Mouse (Mus musculus) brain, embryonic 14.5 days (tissue): ENCODE results near the gene Ccdc113. TPM values are rescaled to one million over a fixed set of nuclear protein-coding genes. Genes with fewer than 3 reads are reported as not detected.

Experiments
- DNase-seq: peaks from one replicate; pipeline ENCODE4 v3.0.0-alpha.2; 2011; ENCODE audit warnings: low read depth
- CTCF ChIP-seq: fragments of 200-500 bp; IDR thresholded peaks from 2 replicates; pipeline ENCODE4 v1.5.1; 2012; ENCODE audit warnings: inconsistent platforms, mild to moderate bottlenecking, moderate library complexity, borderline replicate concordance; ENCODE audit not compliant: insufficient read depth, insufficient read length; ENCODE audit errors: extremely low read depth
- POLR2A ChIP-seq: fragments of 200-500 bp; IDR thresholded peaks from 2 replicates; pipeline ENCODE4 v1.6.1; 2012; ENCODE audit warnings: mild to moderate bottlenecking, inconsistent platforms, borderline replicate concordance; ENCODE audit not compliant: poor library complexity, insufficient read depth, insufficient read length, severe bottlenecking; ENCODE audit errors: extremely low read depth
- polyA plus RNA-seq: library from polyadenylated mRNA; depleted of rRNA; stranded (reverse); fragments of >200 nt; gene quantifications from 2 replicates; pipeline ENCODE4 v1.2.3, GENCODE M21; 2012; rRNA removed

Gene Ccdc113
- polyA plus RNA-seq: 0.82 and 1.4 TPM in 2 replicates

DNA sequence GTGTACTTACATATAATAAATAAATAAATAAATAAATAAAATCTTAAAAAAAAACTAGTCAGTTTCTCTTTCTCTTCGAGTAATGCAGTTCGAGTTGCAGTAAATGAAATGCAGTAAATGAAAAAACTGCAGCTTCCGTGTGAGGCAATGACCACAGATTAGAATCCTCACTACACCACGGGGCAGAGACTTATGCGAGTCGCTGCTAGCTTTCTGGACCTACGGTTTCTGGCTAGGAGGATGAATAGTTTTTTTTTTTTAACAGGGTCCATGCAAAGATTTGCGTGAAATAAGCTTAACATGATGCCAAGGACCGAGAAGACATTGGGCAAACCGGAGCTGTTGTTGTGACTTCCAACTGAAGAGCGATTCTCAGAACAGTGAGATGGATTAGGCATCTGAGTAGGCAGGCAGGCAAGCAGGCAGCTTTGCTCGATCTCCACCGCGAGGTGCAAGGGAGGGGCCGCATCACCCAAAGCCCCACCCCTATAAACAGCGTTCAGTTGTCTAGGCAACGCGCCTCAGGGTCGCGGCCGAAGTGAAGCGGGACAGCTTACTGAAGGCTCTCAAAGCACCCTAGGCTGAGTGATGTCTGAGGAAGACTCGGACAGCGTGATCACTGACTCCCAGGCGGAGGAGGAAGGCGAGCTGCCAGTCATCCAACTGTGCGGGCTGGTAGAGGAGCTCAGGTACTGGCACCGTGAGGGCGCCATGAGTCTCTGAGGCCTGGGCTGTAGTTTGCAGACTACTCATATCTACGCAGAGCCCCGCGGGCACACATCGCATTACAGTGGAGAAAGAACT lies at the start of gene Ccdc113:
Gene Ccdc113 (plus strand): TSS at position 502 of the 804 bp plus-strand sequence.
- no peak for TF ChIP-seq CTCF
- TF ChIP-seq POLR2A: no peak
- DNase-seq: peak; percentile 84

DNA sequence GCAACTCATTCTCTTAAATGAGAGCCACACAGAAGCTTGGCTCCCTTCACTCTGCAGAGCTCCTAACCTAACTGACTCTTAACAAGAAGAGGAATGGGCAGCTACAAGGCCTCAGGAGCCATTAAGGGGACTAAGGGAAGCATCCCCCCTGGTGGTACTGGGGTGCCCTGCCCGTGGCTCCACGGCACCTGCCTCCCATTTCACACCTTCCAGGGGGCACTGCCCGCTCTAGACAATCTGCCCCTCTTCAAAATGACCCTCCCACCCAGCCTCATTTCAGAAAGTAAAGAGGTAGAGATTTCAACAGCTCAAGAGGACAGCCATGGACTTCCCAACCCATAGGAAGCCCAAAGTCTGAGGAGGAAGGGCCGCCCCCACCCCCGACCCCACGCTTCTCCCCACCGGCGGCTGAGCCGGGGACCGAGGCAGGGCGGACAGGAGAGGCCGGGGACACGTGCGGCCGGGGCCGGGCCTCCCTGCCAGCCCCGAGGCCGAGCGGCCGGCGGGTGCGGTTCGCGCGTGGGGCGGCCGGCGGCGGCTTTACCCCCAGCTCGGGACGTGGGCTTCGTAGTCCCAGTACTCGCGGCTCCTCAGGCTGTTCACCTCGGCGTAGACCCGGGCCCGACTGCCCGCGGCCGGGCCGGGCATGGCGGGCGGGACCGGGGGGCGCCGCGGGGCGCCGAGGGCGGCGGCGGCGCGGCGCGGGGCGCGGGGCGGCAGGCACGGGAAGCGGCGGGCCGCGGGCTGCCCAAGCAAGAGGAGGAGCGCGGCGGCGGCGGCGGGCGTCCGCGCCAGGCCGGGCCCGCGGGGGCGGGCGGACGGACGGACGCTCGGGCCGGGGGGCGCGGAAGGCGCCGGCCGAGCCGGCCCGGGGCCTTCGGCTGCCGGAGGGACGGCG lies 45.8 kb upstream of the Ccdc113 start:
- TF ChIP-seq POLR2A: no peak
- TF ChIP-seq CTCF: no peak
- DNase-seq: no peak

DNA sequence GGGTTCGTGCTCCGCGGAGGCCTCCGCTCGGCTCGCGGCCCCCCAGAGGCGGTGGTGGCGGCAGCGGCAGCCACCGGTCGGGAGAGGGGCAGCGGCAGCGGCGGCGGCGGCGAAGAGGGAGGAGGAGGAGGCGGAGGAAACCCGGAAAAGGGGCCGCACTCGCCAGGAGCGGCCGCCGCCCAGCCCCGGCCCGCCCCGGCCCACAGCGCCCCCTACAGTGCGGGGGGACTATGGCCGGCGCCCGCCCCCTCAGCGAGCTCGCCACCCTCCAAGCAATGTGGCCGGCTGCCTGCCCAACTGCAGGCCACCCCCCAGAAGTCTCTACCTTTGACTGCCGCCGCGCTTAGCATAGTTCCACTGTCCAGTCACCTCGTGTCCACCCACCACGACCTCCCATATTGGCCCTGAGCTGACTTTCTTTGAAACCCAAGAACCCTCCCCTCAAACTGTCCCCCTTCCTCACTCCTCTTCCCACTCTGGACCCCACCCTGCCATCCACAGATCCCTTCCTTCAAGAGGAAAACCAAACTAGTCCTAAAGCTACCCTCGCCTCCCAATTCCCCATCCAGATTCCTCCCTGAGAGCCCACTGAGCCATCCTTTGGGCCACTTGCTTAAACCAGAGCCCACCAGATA lies 45.1 kb upstream of the Ccdc113 start:
- peak; percentile 87 for DNase-seq
- TF ChIP-seq POLR2A (no peak), CTCF (peak; percentile 75)

DNA sequence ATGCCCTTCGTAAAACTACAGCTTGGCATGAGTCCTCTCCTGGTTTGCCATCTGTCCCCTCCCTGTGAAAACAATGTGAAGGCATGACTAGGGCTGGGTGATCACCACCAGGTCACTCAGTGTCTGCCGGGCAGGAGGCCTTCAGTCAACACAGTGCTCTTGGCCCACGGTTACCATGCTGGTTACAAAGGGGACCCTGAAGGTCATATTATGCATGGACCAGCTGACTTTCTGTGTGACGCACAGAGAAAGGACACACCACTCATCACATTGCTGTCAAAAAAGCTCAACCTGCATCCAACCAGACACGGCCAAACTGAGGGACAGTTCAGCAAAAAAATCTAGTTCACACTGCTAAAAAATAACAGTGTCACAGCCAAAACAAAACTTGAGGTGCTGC lies 43.9 kb upstream of the Ccdc113 start, which contains the start of gene Csnk2a2:
Gene Csnk2a2 (minus strand): TSS at position 34 of the 400 bp plus-strand sequence.
- TF ChIP-seq POLR2A: no peak
- no peak for TF ChIP-seq CTCF

DNA sequence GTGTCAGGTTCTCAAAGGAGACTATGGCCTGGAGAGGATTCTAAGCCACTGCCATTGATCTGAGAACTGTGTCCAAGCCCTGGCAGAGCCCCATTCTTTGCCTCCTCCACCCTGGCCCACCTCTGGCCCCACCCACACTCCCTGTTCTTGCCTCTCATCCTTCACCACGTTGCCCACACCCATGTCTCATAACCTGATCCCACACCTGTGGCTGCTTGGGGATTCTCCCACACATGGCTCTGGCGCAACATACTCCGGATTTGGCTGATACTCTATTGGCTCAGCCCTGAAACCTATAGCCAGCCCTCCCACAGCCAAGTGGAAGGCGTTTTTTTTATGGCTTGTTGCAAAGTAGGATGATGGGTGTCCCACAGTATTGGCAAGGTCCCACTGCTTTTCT lies 41.8 kb upstream of the Ccdc113 start:
- TF ChIP-seq CTCF: no peak
- TF ChIP-seq POLR2A: no peak
- DNase-seq: no peak

More for the DNA sequence above, 43.9 kb upstream of the Ccdc113 start, which contains the start of gene Csnk2a2:
- no peak for DNase-seq

DNA sequence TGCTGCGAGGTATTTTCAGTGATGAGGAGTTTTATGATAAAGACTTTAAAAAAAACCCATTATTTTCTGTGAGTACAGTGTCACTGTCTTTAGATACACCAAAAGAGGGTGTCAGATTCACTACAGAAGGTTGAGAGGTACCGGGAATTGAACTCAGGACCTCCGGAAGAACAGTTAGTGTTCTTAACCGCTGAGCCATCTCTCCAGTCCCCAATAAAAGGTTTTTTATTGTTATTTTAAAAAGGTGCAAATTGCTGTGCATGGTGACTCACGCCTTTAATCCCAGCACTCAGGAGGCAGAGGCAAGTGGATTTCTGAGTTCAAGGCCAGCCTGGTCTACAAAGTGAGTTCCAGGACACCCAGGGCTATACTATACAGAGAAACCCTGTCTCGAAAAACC lies 38.4 kb upstream of the Ccdc113 start:
- no peak for DNase-seq
- TF ChIP-seq POLR2A: no peak
- no peak for TF ChIP-seq CTCF

DNA sequence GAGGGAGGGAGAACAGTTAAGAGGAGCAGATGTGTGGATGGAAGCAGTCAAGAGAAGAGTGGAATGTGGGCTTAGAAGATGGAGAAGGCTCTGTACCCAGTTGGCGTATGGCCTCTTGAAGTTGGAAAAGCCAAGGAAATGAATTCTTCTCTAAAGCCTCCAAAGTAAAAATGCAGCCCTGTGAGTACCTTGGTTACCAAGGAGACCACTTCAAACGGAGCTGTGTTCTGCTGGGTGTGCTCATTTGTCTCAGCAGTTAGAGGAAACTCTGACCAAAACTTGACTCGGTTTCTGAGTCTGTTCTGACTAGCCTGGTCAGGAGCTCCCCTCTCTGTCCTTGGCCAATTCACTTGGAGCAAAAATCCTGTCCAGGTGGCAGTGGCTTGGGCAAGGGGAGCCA lies 37.5 kb upstream of the Ccdc113 start:
- no peak for DNase-seq
- TF ChIP-seq POLR2A: no peak
- TF ChIP-seq CTCF: no peak

DNA sequence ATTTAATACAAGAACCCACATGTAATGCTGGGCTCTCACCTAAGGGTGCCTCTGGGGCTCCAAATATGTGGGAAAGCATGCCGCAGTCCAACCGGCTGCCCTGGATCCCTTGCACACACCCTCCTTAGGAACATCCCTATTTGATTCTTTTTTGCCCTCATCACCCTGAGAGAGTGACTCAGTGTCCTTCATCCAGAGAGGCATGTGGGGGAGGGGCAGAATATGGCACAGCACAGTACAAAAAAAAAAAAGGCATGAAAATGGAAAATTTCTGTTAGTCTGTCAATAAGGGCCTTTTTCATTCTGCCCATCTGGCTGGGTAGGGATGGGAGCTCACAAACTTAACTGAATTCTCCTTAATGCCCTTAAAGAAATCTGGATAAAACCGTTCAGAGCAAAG lies 36.1 kb upstream of the Ccdc113 start:
- no peak for DNase-seq
- TF ChIP-seq POLR2A: no peak
- TF ChIP-seq CTCF: no peak

DNA sequence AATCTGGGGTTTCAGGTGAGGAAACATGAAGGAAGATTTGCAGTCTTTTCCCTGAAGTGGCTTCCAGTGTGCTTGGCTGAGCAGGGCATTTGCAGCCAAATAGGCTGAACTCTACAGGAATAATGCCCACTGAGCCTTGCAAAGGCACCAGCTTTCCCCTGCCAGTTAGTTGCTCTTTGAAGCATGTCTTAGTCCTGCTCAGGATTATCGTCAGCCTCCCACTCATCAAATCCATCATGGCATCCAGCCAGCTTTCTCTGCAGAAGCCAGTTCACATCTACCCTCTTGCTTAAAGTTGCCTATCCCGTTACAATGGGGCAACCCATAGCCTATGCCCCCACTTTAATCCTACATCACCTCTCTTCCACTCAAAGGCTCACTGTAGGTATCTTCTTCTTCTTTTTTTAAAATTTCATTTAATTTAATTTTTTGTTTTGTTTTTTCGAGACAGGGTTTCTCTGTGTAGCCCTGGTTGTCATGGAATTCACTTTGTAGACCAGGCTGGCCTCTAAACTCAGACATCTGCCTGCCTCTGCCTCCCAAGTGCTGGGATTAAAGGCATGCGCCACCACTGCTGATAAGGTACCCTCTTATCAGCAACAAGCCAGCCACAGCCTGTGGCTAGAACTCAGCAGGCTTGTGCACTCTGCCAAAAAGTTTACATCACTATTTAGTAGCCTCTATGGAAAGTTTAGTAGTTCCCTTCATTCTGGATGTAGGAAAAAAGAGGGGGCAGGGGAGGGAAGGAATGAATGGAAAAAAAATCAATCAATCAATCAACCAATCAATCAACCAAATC lies 34.4 kb upstream of the Ccdc113 start:
- TF ChIP-seq POLR2A (no peak), CTCF (no peak)
- DNase-seq: peak; percentile 45

DNA sequence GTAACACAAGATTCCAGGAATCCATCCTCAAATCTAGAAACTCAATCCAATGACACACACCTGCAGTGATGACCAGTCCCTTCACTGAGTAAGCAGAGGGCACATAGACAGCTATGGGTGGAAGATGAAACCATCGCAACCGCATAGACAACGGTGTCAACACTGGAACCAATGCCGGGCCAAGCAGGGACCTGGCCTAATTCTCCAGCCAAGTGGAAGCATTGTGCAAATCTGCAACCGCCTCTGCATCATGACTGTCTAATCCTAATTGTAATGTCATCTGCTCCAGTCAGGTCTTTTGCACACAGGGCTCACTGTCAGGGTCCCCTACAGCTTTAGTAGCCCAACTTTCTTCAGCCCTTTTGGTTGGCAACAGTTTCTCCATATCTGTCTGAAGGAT lies 33.4 kb upstream of the Ccdc113 start:
- no peak for TF ChIP-seq POLR2A
- TF ChIP-seq CTCF: no peak
- no peak for DNase-seq

DNA sequence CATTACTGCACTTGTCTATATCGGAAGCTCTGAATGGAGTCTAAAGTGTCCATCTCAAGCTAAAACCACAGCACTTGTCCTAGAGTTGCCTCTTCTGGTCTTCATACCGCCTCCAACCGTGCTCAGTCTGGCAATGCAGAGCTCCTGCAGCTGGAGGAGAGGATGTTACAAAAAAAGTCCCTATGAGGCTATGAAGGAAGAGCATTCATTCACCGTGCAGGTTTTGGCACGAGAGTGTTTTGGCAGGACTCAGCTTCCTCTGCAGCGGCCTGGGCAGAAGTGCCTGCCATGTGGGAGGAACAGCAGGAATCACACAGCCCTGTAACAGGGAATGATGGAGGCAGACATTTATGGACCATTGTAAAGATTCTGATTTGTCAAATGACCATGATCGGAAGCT lies 31.5 kb upstream of the Ccdc113 start:
- no peak for TF ChIP-seq CTCF
- TF ChIP-seq POLR2A: no peak
- DNase-seq: no peak
